Mouse (Mus musculus): ENCODE data around the gene Slc1a3.

DNA sequence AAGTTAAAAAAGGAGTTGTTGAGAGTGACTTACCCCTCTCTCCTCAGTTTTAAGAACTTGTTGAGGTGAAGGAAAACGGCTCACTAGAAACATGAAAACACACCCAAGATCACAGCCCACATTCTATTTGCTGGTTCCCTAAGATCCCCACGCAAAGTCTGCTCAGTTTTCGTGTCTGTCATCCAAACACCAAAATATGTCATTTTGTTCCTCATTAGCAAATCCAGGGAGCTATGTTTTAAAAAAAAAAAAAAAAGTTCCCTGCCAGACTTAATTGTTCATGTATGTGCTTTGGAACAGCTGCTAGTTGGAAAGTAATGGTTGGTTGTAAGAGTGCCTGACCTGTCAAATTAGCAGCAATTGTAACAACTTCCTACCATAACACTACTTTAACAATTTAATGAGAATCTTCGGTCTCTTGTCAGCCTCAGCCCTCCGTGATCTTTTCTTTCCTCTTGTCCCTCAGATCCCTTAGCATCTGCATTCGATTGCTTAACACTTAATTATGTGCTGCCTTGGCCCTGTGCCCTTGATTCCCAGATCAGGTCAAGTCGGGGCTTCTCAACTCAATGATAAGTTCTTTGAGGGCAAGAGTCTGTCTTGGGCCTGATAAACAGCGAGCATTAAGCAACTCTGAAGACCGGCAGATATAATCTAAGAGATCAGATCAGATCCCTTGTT lies 1.2 kb upstream of the Slc1a3 start:
- TF ChIP-seq CTCF (IDR thresholded peaks at IDR 0.05; ENCODE audit: low read depth) (no peak), EP300 (IDR thresholded peaks at IDR 0.05; ENCODE audit: low read depth) (no peak)
